Mouse (Mus musculus) retina, postnatal 1 day (tissue): ENCODE measurements around the gene Tead2.
"Not testable (repeated sequence)": the region's sequence is repeated elsewhere in the genome, so short reads cannot be mapped to it uniquely, and the experiment has no call there.

Source experiments
- DNase-seq: peaks from one replicate; pipeline ENCODE4 v3.0.0-alpha.2; 2012

Tead2 gene

DNA sequence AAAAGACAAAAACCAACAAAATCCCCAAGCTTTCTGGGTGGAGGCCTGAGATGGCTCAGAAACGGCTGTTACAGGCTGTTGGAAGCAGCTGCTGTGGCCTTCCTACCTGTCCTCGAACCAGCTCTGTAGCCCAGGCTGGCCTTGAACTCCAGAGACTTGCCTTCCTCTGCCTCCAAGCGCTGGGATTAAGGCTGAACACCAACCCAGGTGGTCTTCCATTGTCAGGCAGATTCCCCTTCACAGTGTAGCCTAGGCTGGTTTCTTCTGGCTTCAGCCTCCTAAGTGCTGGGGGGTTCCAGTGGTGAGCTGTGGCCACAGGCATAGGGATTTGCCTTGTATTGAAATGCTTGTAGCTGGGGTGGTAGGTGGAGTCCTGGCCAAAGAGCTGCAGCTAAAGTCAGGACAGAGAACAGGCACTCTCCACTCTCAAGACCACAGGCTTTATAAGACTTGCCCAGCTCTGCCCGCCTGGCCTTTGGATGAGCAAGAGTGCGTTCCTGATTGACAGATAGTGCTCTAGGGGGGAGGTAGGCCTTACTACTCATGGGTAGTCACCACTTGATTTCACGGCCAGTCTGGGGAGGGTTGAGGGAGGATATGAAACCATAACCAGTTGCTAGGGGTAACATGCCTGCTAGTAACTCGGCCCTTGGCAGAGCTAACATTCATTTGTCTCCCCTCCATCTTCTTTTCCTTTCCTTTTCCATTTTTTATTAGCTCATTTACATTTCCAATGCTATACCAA, 14.1 kb downstream of the Tead2 start:
- no peak for DNase-seq

- DNase-seq, result no peak
Observed at GRCm38 (mm10) chr7:45231192-45231591, 15.6 kb downstream of the Tead2 start.

- no peak for DNase-seq
Observed at GRCm38 (mm10) chr7:45231941-45232340, 16.4 kb downstream of the Tead2 start.

DNA sequence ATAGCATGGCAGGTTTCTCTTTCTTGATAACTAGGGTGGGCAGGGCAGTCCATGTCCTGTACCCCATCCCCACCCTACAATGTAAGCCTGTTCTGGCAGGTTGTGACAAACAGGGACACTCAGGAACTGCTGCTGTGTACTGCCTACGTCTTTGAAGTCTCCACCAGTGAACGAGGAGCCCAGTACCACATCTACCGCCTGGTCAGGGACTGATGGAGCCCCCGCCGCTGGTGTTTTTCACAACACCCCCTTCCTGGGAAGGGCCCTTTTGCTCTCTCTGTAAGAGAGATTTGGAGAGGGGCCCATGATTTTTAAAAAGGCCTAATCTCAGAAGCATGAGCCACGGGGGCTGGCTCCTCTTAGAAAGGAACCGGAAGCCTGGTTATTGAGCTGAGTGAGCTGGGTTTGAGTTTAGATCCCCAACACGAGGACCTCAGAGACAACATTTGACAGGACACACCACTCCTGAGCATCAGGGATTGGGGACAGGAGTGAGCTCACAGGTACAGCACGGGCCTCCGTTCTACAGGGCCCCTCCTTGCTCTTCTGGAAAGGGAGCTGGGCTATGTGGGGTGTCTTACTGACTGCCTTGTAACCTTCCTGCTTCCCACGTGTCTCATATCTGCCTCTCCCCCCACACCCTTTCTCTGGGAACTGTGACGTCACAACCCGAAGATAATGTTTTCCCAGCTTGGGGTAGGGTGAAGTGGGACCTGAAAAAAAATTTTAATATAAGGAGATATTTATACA, 17.3 kb downstream of the Tead2 start:
- no peak for DNase-seq

- DNase-seq, result no peak
Observed at GRCm38 (mm10) chr7:45233580-45234332, 18.2 kb downstream of the Tead2 start.

- DNase-seq, result no peak
Observed at GRCm38 (mm10) chr7:45234333-45234841, 18.8 kb downstream of the Tead2 start.

DNA sequence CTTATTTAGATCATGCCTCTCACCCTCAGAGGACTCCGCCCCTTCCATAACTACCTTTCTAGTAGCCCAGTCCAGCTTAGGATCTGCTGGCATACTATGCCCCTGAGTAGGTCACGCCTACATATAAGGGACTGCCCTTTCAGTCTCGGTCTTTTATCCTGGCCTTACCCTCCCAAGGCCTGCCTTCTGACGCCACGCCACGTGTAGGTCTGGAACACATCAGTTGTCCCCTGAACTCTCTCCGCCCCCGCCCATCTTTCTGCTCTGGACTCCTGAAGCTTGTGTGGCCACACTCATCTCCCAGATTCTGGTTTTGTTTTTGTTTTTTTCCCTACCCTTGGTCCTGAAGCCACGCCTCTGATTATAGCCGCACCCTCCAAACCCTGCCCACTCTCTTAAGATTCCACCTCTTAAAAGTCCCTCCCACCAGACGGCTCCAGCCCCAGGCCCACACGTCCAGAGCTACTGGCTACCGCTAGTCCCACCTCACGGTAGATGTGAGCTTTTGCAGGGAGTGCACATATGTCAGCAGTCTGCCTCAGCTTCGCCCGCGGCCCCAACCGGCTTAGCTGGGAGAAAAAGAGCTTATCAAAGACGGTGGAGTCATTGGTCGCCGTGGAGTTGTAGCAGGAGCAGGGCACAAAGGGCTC, 19.5 kb downstream of the Tead2 start:
- peak; percentile 87 for DNase-seq

- no peak for DNase-seq
Observed at GRCm38 (mm10) chr7:45235656-45236180, 20.2 kb downstream of the Tead2 start.

DNA sequence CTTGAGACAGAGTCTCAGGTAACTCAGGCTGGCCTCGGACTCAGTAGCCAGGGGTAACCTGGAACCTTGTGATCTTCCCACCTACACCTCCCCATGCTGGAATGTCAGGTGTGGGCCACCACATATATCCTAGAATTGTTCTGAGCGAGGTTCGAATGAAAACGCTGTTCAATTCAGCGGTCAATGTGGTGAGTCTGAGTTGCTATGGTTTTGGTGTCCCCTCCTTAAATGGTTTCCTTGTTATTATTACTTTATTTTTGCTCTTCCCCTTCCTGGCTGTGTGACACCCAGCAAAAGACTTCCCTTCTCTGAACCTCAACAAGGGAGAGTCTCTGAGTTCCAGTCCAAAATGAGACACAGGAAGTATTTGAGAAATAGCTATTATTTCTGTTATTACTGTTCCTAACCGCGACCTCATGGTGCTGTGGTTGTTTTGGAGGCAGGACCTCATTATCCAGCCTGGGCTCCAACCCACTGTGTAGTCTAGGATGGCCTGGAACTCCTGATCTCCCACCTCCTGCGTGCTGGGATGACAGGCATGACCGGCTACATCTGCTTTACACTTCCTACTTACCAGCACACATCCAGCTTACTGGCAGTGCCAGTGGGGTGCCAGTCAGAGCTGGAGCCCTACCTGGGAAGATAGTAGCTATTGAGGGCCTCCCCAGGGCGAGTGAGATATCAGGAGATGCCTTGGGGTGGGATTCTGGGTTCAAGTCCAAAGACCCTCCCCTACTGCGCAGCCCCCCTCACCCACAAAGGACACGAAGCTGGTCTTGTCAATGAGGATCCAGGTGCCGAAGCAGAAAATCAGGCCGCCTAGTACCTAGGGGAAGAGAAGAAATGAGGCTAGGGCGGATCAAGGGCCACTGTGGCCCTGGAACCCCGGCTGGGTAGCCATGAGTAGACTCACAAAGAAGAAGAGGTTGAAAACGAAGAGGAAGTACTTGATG, 22.5 kb downstream of the Tead2 start:
- DNase-seq, result no peak

- DNase-seq, result no peak
Observed at GRCm38 (mm10) chr7:45238723-45239496, 23.4 kb downstream of the Tead2 start, which contains the start of gene Cd37. TSS of gene Cd37 (minus strand) at chr7:45239115.

DNA sequence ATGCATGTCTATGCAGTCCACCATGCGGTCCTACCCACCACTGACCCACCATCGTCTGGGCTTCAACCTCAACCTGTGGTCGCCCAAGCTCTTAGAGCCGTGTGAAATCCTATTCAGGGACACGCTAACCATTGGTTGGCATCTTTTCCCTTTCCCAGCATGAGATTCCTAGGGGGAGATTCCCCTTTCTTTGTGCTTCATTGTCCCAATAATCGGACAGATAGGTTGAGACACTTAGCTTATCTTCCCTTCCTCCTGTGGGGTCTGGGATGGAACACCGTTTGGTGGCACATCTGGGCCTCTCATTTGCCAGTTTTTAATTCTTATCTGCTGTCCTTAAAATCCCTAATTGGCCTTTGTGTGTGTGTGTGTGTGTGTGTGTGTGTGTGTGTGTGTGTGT, 24.6 kb downstream of the Tead2 start:
- DNase-seq, result no peak

GRCm38 (mm10) chr7:45240633-45241388, 25.3 kb downstream of the Tead2 start, which contains the start of gene Slc6a16:
TSS of gene Slc6a16 (plus strand) at chr7:45241085.
- DNase-seq, result peak; percentile 80

- DNase-seq, result no peak
Observed at GRCm38 (mm10) chr7:45241389-45241749, 25.8 kb downstream of the Tead2 start.

DNA sequence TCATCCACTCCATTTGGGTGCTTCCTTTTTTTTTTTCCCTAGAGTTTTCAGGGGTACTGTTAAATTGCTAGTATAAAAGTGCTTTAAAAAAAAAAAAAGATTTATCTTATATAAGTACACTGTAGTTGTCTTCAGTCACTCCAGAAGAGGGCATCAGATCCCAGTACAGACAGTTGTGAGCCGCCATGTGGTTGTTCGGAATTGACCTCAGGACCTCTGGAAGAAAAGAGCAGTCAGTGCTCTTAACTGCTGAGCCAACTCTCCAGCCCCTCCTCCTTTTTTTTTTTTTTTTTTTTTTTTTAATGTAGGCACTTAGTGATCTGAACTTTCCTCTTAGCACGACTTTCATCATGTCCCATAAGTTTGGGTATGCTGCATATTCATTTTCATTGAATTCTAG, 32.1 kb downstream of the Tead2 start:
- DNase-seq, result no peak

DNA sequence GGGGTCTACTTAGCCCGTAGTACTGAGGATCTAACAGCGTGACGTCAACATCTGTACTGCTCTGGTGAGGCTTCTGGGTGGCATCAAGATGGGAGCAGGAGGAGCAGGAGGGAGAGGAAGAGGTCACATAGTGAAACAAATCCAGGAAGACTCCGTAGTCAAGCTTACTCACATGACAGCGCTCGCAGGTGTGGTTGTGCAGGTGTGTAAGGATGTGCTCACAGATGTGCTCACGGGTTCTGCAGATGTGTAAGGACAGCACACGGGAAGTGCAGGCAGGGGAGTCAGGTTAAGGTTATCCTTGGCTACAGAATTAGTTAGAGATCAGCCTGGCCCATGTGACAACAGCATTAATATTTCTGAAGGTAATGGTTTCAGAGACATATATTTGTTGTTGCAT, 38.3 kb downstream of the Tead2 start:
- DNase-seq, result no peak

GRCm38 (mm10) chr7:45255822-45256221, 40.3 kb downstream of the Tead2 start:
- not testable (repeated sequence) for DNase-seq

- no peak for DNase-seq
Observed at GRCm38 (mm10) chr7:45257063-45257840, 41.7 kb downstream of the Tead2 start.

GRCm38 (mm10) chr7:45259281-45259680, 43.7 kb downstream of the Tead2 start:
- DNase-seq, result no peak

- DNase-seq, result no peak
Observed at GRCm38 (mm10) chr7:45262266-45262665, 46.7 kb downstream of the Tead2 start.
